Mouse (Mus musculus): ENCODE measurements around the gene Atp6v0a4. TPM values are rescaled to one million over a fixed set of nuclear protein-coding genes. Genes with fewer than 3 reads are reported as not detected.

The Atp6v0a4 gene
- 1 to 10 TPM in 1 of 2 experiments, under 1 TPM in 1; 0.72 to 1.4 TPM for total RNA-seq (2021)
- long read RNA-seq, experiment 1, partial matches to known transcripts: 1 of 2 reads
- long read RNA-seq, experiment 1, other reads (novel, unspliced or antisense): 1 of 2 reads
- long read RNA-seq, experiment 2, partial matches to known transcripts: 1 of 2 reads
- long read RNA-seq, experiment 2, other reads (novel, unspliced or antisense): 1 of 2 reads

GRCm38 (mm10) chr6:38124207-38124835 is at the start of gene Atp6v0a4:
Gene Atp6v0a4 (minus strand): TSS chr6:38124586.
- peak in 1 of 2 experiments; percentile 24 for DNase-seq

DNA sequence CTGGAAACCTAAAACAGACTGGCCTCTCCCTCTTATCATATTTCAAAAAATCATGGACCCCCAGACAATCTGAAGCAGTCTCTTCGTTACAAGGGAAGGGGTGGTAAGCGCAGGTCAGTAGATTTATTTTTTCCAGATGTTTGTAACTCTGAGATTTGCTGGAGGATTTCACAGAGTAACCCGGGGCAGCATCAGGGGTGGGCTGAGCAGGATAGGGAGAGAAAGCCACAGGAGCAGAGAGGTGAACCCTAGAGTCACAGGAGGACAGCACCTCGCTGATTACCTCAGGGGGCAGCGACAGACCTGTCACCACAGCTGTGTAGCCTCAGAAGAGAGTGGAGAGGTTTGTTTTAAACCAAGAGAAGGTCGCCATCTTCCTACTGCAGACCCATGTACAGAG is 41.0 kb upstream of the Atp6v0a4 start:
- no peak for DNase-seq

- DNase-seq: no peak
These were observed 40.3 kb upstream of the Atp6v0a4 start for GRCm38 (mm10) chr6:38164705-38165104.

DNA sequence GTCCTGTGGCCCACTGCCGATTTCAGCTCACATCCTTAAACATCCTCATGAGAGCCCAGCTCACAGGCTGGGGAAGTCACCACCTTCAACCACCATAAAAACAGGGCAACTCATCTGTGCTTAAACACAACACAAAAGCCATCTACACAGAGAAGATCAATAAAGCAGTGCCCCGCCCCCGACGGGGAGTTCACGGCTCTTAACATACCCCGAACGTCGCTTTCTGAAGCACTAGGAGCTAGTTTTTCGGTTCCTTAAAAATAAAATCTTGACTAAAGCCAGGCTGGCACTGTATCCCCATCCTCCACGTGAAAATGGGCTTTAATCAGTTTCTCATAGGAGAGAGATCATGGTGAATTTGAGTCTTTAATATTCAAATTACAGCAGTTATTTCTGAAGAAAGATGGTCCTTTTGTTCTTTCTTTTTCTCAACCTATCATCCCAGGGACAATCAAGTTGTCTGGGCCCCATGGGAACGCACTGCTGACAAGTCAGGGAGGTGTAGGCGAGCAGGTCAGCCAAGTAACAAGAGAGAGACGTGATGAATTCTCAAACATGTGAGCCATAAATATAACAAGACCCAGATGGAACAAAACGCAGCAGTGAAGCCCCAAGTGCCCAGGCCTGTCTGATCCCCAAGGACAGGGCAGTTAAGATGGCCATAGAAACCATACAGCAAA is 38.6 kb upstream of the Atp6v0a4 start:
- DNase-seq: peak in 1 of 2 experiments; percentile 25

GRCm38 (mm10) chr6:38160556-38160955 is 36.2 kb upstream of the Atp6v0a4 start:
- no peak for DNase-seq

DNA sequence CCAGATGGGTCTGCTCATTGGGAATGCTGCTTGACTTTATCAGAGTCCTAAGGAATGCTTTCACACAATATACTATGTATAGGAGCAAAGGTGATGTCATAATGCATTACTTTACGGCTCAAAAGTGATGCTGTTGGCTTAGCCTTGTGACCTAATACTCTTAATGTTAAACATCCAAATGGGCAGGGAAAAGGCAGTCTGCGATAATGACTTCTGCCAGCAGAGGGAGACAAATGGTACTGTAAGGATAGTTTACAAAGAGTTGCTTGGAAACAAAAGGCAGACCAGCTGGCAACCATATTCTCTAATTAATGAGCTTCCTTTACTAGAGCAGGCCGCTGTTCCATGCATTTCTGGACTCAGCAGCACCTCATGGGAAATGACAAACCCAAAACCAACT is 35.7 kb upstream of the Atp6v0a4 start:
- peak; percentile 83 to 96 for DNase-seq

DNA sequence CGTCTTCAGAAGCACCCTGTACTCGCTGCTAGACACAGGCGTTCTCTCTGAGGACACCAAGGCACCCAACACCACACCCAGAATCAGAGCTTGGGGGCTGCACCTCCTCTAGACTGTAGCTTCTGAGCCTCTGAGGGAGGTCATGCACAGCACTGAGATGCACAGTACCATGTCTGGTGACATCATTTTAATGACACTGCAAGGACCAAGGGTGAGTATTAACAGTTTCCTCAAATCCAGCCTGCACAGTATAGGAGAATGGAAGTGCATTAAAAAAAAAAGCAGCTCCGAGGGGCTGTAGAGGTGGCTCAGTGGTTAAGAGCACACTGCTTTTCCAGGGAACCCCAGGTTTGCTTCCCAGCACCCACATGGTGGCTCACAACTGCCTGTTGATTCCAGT is 35.2 kb upstream of the Atp6v0a4 start:
- no peak for DNase-seq

GRCm38 (mm10) chr6:38157925-38158324 is 33.5 kb upstream of the Atp6v0a4 start:
- no peak for DNase-seq

DNA sequence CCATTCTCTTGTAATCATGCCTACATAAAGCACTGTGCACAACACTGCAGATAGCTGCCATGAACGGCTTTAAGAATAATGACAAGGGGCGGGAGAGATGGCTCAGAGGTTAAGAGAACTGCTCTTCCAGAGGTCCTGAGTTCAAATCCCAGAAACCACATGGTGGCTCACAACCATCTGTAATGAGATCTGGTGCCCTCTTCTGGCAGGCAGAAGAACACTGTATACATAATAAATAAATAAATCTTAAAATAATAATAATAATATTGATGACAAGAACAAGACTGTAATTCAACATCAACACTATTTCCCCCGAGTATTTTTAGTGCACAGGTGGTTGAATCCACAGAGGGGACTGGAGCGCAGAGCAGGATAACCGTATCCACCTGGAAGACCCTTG is 31.8 kb upstream of the Atp6v0a4 start:
- no peak for DNase-seq

DNA sequence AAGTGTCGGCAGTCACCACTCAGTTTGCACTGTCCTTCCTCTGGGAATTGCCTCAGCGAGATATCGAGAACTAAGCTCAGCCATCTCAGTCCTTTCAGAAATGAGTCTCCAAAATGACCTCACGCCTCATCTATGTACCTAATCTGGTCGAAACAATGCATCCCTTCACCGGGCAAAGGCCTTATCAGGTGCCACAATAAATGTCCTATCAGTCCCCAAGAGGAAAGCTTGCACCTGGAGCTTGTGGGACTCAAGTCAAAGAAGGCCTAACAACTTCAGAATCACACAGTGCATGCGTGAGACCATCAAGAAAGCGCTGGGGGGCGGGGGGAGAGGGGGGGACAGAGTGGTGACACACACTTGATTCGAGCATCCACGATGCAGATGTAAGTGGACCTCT is 27.9 kb upstream of the Atp6v0a4 start:
- DNase-seq: no peak

- DNase-seq: no peak
These were observed 25.1 kb upstream of the Atp6v0a4 start for GRCm38 (mm10) chr6:38149483-38149882.

- DNase-seq: no peak
These were observed 24.2 kb upstream of the Atp6v0a4 start for GRCm38 (mm10) chr6:38148626-38149025.

DNA sequence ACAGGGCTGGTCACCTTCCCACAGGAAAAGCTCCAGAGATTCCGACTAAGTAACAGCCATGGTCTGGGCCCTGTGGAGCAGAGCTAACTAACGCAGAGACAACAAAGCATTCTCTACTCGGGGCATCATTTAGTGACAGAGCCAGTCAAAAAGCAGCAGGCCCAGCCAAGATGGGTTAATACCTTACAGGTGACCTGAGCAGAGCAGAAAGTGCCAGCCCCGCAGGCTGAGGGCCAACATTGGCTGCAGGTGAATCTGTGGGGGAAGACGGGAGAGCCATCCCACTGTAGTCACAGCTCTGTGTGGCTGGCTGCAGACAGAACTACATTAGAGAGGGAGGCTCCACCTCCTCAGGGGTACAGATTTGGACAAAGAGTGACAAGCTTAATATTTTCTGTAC is 22.9 kb upstream of the Atp6v0a4 start:
- no peak for DNase-seq

DNA sequence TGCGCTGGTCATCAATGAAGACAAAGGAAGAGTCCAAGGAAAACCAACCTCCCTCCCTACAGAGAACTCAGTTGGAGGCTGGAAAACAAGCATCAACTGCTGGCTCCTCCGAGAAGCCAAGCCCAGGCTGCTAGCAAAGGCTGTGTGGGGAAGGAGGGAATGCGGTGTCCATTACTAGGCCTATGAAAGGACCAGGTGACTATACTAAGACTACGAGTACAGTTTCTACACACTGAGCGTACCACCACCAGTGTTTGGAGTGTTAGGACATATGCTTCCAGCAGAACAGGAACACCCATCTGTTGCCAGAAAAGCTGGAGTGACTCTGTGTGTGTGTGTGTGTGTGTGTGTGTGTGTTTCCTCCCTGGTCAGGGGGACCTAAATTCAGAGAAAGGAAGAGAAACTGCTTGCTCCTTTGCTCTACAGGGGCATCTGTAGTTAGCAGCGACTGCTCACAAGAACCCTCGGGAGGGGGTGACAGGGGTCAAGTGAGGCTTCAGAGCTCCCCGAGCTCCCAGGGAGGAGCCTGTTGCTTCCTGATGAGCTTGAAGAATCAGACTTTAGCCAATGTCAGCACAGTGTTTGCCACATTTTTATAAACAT is 21.2 kb upstream of the Atp6v0a4 start:
- DNase-seq: peak; percentile 51 to 59

- DNase-seq: peak; percentile 80 to 89
These were observed 20.0 kb upstream of the Atp6v0a4 start for GRCm38 (mm10) chr6:38144161-38144998.

GRCm38 (mm10) chr6:38140402-38140801 is 16.0 kb upstream of the Atp6v0a4 start:
- DNase-seq: no peak

GRCm38 (mm10) chr6:38139086-38139485 is 14.7 kb upstream of the Atp6v0a4 start:
- DNase-seq: no peak

DNA sequence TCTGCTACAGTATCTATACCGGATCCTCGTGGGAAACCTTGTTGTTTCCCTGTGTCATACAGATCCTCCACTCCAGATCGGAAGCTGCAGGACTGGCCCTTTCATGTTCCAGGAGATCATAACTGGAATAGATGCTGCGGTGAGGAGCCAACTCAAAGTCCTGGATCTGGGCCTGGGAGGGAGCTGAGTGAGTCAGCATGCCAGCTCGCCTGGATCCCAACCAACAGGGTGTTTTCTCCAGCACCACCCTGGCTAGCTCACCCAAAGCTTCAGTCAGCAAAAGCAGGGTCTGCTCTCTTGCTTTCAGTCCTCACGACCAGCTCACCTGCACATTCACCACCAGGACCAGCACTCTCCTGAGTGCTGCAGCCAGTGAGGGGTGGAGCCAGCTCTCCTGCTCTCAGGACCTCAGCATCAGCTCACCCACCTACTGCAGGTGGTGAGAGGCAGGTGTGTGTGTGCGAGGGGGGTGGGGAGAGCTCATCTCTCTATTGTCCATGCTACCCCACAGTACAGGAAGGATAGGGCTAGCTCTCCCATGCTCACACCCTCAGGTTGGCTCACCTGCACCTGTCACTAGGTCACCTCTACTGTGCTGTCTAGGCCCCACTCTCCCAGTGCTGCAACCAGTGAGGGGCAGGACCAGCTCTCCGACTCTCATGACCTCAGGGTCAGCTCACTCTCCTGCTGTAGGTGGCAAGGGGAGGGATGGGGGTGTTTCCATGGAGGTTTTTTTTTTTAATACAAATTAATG is 10.6 kb upstream of the Atp6v0a4 start:
- peak; percentile 68 to 74 for DNase-seq

DNA sequence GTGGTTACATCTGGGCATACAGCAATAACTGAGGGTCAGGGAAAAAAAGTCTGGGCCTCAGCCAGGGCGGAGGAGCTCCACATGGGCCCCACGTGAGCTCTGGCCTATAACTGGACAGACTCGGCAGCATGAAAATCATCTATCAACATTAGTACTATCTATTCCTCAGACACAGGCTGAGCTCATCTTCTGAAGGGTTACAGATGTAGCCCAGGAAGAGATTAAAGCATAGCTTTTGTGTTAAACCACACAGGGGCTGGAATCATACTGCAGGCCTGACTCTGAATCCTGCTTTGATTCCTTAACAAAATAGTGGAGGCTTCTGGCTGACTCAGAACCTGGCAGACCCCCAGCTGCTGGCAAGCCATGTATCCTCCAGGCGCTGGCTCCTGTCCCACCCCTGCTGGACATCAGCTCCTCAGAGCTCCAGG is 7.4 kb upstream of the Atp6v0a4 start:
- DNase-seq: peak; percentile 63 to 71

- DNase-seq: no peak
These were observed 5.5 kb upstream of the Atp6v0a4 start for GRCm38 (mm10) chr6:38129883-38130282.

GRCm38 (mm10) chr6:38128115-38128514 is 3.7 kb upstream of the Atp6v0a4 start:
- peak in 1 of 2 experiments; percentile 36 for DNase-seq
